Mouse (Mus musculus) hindbrain, postnatal 0 days (tissue): Measurements from ENCODE around the gene Rims3. TPM values are rescaled to one million over a fixed set of nuclear protein-coding genes. Genes with fewer than 3 reads are reported as not detected.

ENCODE experiments used
- ATAC-seq: fragments of 200-750 bp; cut with Nextera tagmentation; 2 replicates; pipeline ENCODE4 v1.8.0; 2017; ENCODE audit warnings: mild to moderate bottlenecking, moderate TSS enrichment, moderate library complexity
- DNase-seq: peaks from one replicate; pipeline ENCODE4 v3.0.0-alpha.2; 2015; ENCODE audit warnings: low spot score
- H3K27ac ChIP-seq: fragments of 300-500 bp; sonication (generic); 2 replicates; pipeline ENCODE4 v1.5.1; 2014; ENCODE audit warnings: mild to moderate bottlenecking
- H3K27me3 ChIP-seq: fragments of 300-500 bp; sonication (generic); 2 replicates; pipeline ENCODE4 v1.6.1; 2014; ENCODE audit warnings: low read length, mixed read lengths; ENCODE audit not compliant: insufficient read depth
- H3K36me3 ChIP-seq: fragments of 300-500 bp; sonication (generic); 2 replicates; pipeline ENCODE4 v1.6.1; 2014; ENCODE audit warnings: low read length, mixed read lengths; ENCODE audit not compliant: insufficient read depth
- H3K4me1 ChIP-seq: fragments of 300-500 bp; sonication (generic); 2 replicates; pipeline ENCODE4 v1.6.1; 2014; ENCODE audit warnings: antibody characterized with exemption, low read length, mixed read lengths; ENCODE audit not compliant: insufficient read depth
- H3K4me2 ChIP-seq: fragments of 300-500 bp; sonication (generic); 2 replicates; pipeline ENCODE4 v1.6.1; 2014; ENCODE audit warnings: low read depth, mild to moderate bottlenecking, low read length, moderate library complexity, mixed read lengths
- H3K4me3 ChIP-seq: fragments of 300-500 bp; sonication (generic); 2 replicates; pipeline ENCODE4 v1.5.1; 2014; ENCODE audit warnings: low read length
- H3K9ac ChIP-seq: fragments of 300-500 bp; sonication (generic); replicated peaks from 2 replicates; pipeline ENCODE4 v1.6.1; 2014; ENCODE audit warnings: mild to moderate bottlenecking, low read length, moderate library complexity, mixed read lengths
- H3K9me3 ChIP-seq: fragments of 300-500 bp; sonication (generic); 2 replicates; pipeline ENCODE4 v1.6.1; 2016; ENCODE audit warnings: low read length, mixed read lengths
- CTCF ChIP-seq: IDR thresholded peaks from 2 replicates; pipeline ENCODE4 v1.5.1; 2016; ENCODE audit warnings: antibody characterized with exemption, control low read depth, low read depth
- WGBS: fragments of 180-500 bp; shearing (Covaris S2); extraction: QIAGEN DNeasy Blood & Tissue Kit; methylation state at CpG from one replicate; pipeline ENCODE4 v1.1.7; 2014; 5-methylcytosine and 5-hydroxymethylcytosine counted together
- polyA plus RNA-seq: library from polyadenylated mRNA; unstranded; fragments of >200 nt; fragmentation: Nextera tagmentation; extraction: Ambion mirVana; gene quantifications from 2 replicates; pipeline ENCODE4 v1.2.1, GENCODE M21; 2015
- total RNA-seq: library from RNA; depleted of rRNA; stranded (reverse); fragments of >200 nt; gene quantifications from 2 replicates; pipeline ENCODE4 v1.2.3, GENCODE M21; 2014

The Rims3 gene
- total and polyA plus RNA-seq, 2 experiments from 2014 or later, result 22.8 to 109 TPM

- Histone ChIP-seq H3K9me3 (no peaks in the 10 kb centered on the region), H3K27ac (no peak overlapping the region), H3K4me3 (no peak overlapping the region), H3K4me1 (peaks cover 11% of the 10 kb centered on the region), H3K4me2 (no peak overlapping the region), H3K27me3 (no peaks in the 10 kb centered on the region), H3K36me3 (no peaks in the 10 kb centered on the region), H3K9ac (no peak overlapping the region)
- no peak for TF ChIP-seq CTCF
- 71% methylated on average over 5 of the region's 5 CpGs for WGBS
- no peak for DNase-seq
- no peak for ATAC-seq
Observed at GRCm38 (mm10) chr4:120868246-120868645, 13.6 kb downstream of the Rims3 start.

- H3K4me1 ChIP-seq, result peaks cover 11% of the 10 kb centered on the region
- H3K27ac ChIP-seq, result no peak overlapping the region
- no peak overlapping the region for H3K4me3 ChIP-seq
- WGBS, result 74% methylated on average over 3 of the region's 3 CpGs
- no peak for TF ChIP-seq CTCF
- DNase-seq, result no peak
- H3K27me3 ChIP-seq, result no peaks in the 10 kb centered on the region
- ATAC-seq, result no peak
- H3K9ac ChIP-seq, result no peak overlapping the region
- H3K4me2 ChIP-seq, result no peak overlapping the region
- H3K9me3 ChIP-seq, result no peaks in the 10 kb centered on the region
- H3K36me3 ChIP-seq, result no peaks in the 10 kb centered on the region
Observed at GRCm38 (mm10) chr4:120868988-120869387, 14.4 kb downstream of the Rims3 start.

GRCm38 (mm10) chr4:120870262-120870748 is 15.7 kb downstream of the Rims3 start:
- Histone ChIP-seq H3K36me3 (no peaks in the 10 kb centered on the region), H3K27me3 (no peaks in the 10 kb centered on the region), H3K4me3 (no peak overlapping the region), H3K27ac (peak overlapping the region; percentile 60; the same call in 1 of the 2 replicates), H3K9ac (0 out of 2 replicates have a peak overlapping the region, but pooled peaks have one; percentile 33), H3K4me1 (peaks cover 11% of the 10 kb centered on the region), H3K4me2 (peak overlapping the region; percentile 10; the same call in 1 of the 2 replicates), H3K9me3 (no peaks in the 10 kb centered on the region)
- TF ChIP-seq CTCF, result no peak
- ATAC-seq (peak; percentile 86), DNase-seq (peak; percentile 65)
- 20% methylated on average over 7 of the region's 7 CpGs for WGBS

GRCm38 (mm10) chr4:120875961-120876360 is 21.3 kb downstream of the Rims3 start:
- TF ChIP-seq CTCF, result no peak
- no peak overlapping the region for H3K4me2 ChIP-seq
- no peaks in the 10 kb centered on the region for H3K27me3 ChIP-seq
- no peak overlapping the region for H3K4me3 ChIP-seq
- H3K9ac ChIP-seq, result no peak overlapping the region
- H3K36me3 ChIP-seq, result no peaks in the 10 kb centered on the region
- H3K9me3 ChIP-seq, result no peaks in the 10 kb centered on the region
- H3K4me1 ChIP-seq, result no peaks in the 10 kb centered on the region
- ATAC-seq, result no peak
- 20% methylated on average over 3 of the region's 3 CpGs for WGBS
- H3K27ac ChIP-seq, result peak overlapping the region; percentile 7; the same call in 1 of the 2 replicates
- DNase-seq, result no peak

GRCm38 (mm10) chr4:120878728-120879127 is 24.1 kb downstream of the Rims3 start:
- H3K4me3 ChIP-seq, result no peak overlapping the region
- WGBS, result 48% methylated on average over 3 of the region's 3 CpGs
- ATAC-seq, result no peak
- no peak for TF ChIP-seq CTCF
- no peaks in the 10 kb centered on the region for H3K27me3 ChIP-seq
- H3K9me3 ChIP-seq, result no peaks in the 10 kb centered on the region
- no peak overlapping the region for H3K9ac ChIP-seq
- H3K27ac ChIP-seq, result no peak overlapping the region
- no peak for DNase-seq
- H3K4me2 ChIP-seq, result no peak overlapping the region
- H3K36me3 ChIP-seq, result no peaks in the 10 kb centered on the region
- H3K4me1 ChIP-seq, result peaks cover 10% of the 10 kb centered on the region

- H3K4me1 ChIP-seq, result peaks cover 10% of the 10 kb centered on the region
- no peaks in the 10 kb centered on the region for H3K36me3 ChIP-seq
- DNase-seq (no peak), ATAC-seq (no peak)
- no peaks in the 10 kb centered on the region for H3K27me3 ChIP-seq
- H3K4me3 ChIP-seq, result no peak overlapping the region
- WGBS, result 52% methylated on average over 4 of the region's 4 CpGs
- no peak overlapping the region for H3K9ac ChIP-seq
- H3K9me3 ChIP-seq, result no peaks in the 10 kb centered on the region
- H3K27ac ChIP-seq, result no peak overlapping the region
- TF ChIP-seq CTCF, result no peak
- no peak overlapping the region for H3K4me2 ChIP-seq
Observed at GRCm38 (mm10) chr4:120879386-120879785, 24.8 kb downstream of the Rims3 start.

- no peak overlapping the region for H3K4me3 ChIP-seq
- WGBS, result 50% methylated on average over 6 of the region's 6 CpGs
Observed at GRCm38 (mm10) chr4:120880731-120881432, 26.3 kb downstream of the Rims3 start.

More at GRCm38 (mm10) chr4:120880731-120881432, 26.3 kb downstream of the Rims3 start:
- H3K27ac ChIP-seq, result no peak overlapping the region
- no peak for DNase-seq
- H3K36me3 ChIP-seq, result no peaks in the 10 kb centered on the region
- ATAC-seq, result no peak
- no peak overlapping the region for H3K9ac ChIP-seq
- peaks cover 13% of the 10 kb centered on the region for H3K4me1 ChIP-seq
- H3K9me3 ChIP-seq, result no peaks in the 10 kb centered on the region
- no peak for TF ChIP-seq CTCF
- no peaks in the 10 kb centered on the region for H3K27me3 ChIP-seq
- no peak overlapping the region for H3K4me2 ChIP-seq
